Mouse (Mus musculus) mouse embryonic stem cell (cell line): ENCODE data around the gene Sh3d19.

Source experiments
- in situ Hi-C, 2 experiments: fragments of 300-500 bp; cut with MboI; formaldehyde crosslinking; loops; 1 replicate in 1 of 2; 3 replicates in 1 of 2; pipeline ENCODE4 v1.14.3; 2019 to 2020; ENCODE audit warnings: low sequenced_read_pairs in 2 of 2, low pct_unique_long_range_greater_than_20kb in 1 of 2, mixed read lengths in 1 of 2; ENCODE audit not compliant: unreplicated experiment in 1 of 2

Gene Sh3d19

DNA sequence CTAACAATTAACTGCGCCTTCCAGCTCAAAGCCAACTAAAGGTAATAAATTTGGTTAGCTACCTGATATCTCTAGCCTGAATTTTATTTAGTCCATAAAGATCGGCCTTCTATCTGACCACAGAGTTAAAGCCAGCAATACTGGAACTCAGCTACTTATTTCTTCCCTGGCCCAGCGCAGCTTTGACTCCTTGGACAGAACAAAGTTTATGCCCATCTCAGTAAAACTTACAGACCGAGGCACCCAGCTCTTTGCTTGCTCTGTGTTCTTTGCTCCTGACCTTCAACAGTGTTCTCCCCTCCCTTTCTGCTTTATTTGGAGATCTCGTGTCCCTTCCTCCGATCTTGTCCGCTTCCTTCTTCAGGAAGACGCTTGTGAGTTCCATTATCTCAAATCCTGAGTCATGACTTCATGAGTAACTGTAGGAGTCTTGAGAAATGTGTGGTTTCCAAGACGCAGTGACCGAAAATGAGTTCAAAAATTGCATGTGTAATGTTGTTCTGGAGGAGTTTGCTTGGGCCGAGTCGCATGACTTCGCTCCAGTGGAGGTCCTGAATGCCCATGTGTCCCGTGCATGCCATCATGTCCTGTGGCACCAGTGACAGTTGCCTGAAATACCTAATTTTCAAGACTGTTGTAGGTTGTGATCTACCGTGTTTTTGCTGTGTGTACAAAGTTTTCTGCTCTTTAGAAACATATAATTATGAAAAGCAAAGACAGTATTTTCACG is 50.2 kb downstream of the Sh3d19 start:
- in situ Hi-C loops: no loop called here

DNA sequence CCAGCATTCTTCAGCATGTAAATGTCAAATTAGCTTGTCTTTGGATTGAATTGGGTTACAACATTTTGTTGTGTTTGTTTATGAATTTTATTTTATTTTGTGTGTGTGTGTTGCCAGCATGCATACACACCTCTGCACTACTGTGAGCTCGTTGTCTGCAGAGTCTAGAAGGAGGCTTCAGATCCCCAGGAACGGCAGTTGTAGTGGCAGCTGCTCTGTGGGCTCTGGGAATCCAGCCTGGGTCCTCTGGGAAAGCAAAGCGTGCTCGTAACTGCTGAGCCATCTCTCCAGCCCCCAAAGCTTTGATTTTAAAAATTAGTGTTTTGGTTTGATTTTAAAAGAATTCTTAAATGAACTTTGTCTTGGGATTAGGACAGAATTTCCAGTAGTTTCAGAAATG is 50.7 kb downstream of the Sh3d19 start:
- in situ Hi-C loops: no loop called here

DNA sequence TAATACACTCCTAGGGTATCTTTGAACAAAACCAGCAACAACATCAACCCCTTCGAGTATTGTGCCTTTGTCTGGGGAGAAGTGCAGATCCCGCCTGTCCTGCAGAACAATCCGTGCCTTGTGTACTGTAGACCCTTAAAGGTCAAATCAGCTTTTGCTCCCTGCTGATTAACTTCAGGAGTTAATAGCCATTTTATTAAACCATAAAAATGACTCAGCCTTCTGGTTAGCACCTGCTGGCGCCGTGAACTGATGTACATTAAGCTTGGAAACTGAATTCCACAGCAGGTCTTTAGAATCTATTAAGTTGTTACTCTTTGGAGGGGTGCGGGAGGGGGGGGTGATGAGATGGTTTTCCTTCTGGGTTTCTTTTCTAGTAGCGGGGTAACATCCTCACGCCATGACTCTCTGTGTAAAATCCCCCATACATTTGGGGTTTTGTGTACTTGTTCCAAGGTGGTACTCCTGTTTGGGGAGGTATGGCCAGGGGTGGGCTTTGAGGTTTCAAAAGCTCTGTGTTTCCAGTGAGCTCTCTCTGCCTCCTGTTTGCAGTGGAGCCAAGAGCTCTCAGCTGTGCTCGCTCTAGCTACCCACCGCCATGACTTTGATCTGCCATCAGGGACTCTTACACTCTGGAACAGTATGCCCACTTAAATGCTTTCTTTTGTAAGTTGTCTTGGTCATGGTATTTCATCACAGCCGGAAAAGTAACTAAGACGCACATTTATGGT is 53.3 kb downstream of the Sh3d19 start:
- in situ Hi-C loops: no loop called here

DNA sequence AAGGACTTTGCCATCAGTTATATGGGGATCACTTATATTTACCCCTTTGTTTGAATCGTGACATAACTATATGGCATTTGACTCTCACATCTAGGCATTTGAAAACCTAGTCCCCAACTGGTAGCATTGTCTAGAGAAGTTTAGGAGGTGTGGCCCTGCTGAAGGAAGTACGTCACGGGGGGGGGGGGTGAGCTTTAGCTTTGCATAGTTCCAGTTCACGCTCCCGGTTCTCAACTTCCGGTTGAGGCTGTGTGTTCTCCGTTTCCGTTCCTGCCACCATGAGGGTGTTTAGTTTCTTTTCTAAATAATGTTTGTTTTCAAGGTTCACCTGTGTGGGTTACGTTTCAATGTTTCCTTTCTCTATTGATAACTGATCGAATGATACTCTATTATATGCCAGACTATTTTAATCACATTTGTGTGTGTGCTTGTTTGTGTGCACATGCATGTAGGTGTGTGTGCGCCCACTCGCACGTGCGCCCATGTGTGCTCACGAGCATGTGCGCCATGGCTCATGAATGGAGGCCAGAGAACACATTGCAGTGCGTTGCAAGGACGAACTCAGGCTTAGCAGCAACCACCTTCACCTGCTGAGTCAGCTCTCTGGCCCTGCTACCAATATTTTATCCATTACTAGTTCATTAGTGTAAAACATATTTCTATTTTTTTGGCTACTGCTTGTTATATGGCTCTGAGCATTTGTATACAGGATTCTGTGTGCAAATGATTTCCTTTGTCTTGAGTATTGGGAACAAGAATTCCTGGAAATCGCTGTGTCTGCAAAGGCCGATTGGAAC is 54.6 kb downstream of the Sh3d19 start:
- in situ Hi-C loops: no loop called here

DNA sequence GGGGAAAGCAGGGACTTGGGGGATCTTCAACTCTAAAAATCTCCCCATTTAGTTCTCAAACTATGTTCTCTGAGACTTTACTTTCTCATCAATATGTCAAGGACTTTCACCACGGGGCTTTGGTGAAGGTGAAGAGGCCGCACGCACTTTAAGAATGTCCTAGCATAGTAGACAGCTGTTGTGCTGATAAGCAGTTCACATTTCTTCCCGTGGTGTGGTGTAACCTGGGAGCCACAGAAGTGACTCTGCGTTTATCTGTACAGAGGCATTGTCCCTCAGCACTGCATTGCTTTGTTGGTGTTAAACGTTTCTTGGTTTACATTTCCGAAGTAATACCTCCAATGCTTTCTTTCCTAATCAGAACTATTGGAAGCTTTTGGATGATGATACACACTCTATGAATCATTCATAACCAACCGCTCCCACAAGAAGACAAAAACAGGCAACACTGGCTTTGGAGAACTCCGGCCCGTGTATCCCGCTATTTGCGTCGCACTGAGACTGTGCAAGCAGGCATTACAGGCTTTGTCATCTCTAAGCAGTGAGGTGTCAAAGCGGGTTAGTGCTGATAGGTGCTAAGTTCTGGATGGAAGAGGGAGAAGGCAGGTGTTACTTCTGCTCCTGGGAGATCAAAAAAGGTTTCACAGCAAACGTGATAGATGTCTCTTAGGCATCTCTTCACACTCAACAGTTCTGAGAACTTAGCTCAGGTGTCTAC is 57.9 kb downstream of the Sh3d19 start:
- in situ Hi-C loops: no loop called here

DNA sequence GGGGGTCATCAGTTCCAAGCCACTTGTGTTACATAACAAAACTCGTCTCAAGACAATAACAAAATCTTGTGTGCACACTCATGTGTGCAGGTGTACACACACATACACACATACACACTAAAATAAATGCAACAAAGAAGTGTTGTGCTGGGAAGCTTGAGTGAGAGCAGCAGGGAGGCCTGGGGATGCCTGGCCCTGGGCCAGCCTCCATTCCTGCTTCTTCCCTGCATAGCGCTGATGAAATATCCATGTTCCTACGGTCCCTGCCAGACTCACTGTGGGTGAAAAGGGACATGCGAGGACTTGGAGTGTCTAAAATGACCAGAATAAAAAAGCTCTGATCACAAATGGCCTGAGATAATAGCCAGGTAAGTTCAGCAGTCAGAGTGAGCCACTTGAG is 59.7 kb downstream of the Sh3d19 start:
- in situ Hi-C loops: no loop called here

DNA sequence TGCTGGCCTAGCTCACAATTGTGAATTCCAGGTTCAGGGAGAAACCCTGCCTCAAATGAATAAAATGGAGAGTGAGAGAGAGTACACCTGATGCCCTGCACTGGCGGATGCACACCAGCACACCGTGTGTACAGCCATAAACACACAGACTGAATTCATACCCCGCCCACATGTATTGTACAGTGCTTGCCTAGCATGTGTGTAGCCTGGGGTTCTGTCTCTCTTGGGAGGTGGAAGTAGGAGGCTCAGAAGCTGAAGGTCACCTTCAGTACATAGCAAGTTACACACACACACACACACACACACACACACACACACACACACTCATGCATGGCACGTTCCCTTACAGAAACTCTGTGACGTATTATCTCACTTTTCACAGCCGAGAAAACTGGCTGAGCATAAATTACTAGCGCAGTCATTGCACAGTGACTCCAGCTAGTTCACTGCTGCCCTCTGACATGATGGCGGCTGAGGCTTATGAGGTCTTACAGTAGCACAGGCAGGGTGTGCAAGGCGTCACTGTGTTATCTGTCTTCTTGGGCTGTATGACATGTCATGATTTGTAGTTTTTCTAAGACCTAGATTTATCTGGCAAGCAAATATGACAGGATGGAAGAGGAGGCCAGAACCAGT is 62.7 kb downstream of the Sh3d19 start:
- in situ Hi-C loops: no loop called here

DNA sequence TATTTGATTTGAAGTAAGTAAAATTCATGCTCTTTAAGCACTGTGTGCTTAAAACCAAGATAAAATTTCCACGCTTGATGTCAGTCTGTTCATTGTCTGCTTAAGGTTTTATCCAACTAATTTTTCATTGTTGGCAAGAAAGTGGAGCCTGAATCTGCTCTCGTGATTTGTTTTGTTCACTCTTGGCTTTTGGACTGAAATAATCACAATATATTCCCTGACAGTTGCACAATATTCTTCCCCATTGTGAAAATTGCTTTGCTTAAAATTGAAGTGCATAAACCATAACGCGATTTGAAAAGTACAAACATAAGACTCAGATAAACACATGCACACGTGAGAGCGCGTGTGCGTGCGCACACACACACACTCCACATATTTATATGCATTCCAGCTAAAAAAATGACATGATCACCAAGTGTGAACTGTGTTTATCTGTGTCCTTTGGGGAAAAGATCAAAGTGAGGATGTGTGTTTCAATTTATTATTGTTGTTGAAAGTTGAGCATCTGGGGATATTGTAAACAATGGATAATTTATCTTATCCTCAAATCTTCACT is 67.1 kb downstream of the Sh3d19 start:
- in situ Hi-C loops: no loop called here

DNA sequence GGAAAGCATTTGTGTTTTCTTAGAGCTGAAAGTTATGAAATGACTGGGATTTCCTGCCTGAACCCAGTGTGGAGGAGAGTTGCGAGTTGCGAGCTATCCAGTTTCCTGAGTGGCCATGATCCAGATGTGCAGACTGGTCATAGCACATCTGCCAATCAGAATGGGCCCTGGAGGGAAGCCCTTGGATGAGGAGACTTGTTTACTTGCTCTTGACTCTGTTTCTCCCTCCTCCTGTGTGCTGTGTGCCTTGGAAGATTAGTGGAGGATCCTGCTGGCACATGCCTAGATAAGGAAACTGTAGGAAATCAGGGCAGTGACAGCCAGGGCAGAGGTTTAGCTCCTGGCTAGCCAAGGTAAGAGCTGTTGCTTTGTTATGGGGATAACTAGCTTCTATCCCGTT is 67.7 kb downstream of the Sh3d19 start:
- in situ Hi-C loops: no loop called here

DNA sequence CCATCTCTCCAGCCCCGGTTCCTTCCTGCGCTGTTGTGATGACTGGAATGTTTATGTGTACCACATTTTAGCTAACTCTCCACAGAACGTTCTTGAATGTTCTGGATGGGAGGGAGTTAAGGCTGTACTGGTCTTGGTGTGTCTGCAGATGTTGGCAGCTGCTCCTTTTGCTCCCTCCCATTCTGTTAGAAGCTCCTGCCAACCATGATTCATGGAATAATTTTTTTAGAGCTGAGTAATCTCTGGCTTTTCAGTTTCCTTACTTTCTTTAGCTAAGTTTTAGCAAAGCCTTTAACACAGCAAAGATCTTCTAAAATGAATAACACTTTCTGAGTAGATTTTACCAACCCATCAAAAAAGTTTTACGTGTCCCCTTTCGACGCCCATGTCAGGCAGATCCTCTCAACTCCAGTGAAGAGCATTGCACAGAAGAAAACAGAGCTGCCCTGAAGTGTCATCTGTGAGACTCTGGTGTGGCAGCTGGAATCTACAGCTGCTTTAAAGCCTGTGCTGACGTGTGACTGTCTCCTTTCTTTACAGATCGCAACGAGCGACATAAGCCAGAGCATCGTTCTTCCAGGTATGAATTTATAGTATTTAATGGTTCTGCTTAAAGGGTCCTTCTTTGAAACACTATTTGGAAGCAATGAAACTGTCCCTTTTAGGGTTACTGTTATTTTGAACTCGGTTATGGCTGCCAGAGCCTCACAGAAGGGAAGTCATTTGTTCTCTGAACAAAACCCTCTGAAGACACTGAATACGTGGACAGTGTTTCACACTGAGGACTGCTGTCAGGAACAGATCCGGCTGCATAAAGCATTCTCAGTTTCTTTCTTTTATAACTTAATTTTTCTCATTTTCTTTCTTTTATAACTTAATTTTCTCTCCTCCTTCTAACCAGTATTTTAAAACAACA is 69.6 kb downstream of the Sh3d19 start:
- in situ Hi-C loops: no loop called here

DNA sequence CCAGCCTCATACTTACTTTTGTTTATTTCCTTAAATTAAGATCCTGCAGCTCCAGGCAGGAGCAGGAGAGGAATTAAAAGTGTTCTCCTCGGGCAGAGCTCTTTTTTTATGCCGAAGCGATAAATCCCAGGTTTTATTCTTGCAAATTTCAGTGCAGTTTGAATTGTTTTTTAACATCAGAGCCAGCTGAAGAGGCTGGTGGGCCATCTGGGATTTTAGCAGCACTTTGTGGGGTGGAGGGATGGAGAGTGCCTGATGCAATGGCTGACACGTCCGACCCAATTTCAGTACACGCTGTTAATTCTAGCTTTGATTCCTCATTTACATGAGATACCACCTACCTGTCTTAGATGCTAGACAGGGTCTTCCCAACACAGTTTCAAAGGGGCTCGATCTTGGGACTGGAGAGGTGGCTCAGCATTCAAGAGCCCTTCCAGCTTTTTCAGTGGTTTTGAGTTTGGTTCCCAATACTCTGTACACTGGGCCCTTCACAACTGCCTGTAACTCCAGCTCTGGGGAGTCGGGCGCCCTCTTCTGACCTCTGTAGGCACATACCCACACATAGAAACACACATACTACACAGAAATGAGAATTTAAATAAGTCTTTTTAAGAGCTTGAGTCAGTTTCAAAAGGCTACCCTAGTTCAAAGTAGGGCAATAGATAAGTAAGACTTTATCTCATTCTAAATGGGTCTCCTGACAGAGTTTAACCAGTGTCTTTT is 76.9 kb downstream of the Sh3d19 start:
- in situ Hi-C loops: no loop called here

DNA sequence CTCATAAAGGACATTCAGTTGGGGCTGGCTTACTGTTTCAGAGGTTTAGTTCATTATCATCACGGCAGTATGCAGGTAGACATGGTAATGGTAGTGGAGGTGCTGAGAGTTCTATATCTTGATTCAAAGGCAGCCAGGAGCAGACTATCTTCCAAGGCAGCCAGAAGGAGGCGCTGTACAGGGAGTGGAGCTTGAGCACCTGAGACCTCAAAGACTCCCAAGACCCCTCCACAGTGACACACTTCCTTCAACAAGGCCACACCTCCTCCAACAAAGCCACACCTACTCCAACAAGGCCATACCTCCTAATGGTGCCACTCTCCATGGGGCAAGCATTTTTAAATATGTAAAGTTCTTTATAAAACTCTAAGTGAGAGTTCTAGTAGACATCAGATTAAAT is 78.1 kb downstream of the Sh3d19 start:
- in situ Hi-C loops: no loop called here

DNA sequence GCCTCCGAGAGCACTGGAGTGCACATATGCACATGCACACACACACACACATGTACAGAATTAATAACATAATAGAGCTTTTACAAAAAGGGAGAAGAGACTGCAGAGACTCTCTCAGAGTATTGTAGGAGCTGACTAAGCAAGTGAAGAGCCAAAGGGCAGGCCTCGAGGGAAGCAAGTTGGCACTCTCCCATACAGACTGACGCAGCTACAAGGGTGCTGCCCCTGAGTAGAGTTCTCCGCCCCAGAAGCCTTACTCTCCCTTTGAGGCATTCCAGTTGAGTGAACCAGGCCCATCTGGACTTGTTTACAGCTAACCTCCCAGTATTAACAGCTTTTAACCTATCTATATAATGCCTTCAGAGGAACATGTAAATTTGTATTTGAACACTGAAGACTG is 85.8 kb downstream of the Sh3d19 start:
- in situ Hi-C loops: no loop called here

DNA sequence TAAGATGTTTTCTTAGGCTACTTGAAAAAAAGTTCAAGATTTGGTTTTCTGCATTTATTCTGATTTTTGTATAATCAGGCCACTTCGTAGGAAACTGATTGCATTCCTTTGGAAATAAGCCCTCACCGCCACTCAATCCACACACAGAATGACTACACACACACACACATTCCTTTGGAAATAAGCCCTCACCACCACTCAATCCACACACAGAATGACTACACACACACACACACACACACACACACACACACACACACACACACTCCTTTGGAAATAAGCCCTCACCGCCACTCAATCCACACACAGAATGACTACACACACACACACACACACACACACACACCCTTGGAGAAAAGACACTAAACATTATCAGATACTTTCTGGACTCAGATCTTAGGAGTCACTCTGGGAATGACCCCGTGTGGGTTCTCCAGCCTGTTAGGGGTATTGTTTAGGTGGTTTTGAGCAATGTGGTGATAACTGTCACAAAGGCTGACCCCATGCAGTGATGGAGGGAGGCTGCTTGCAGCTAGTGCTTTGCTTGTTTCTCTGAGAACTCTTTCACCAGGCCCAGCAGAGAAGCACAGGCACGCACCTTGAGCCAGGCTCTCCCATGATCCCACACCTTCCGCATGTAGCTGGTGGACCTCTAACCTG is 86.7 kb downstream of the Sh3d19 start:
- in situ Hi-C loops: no loop called here

DNA sequence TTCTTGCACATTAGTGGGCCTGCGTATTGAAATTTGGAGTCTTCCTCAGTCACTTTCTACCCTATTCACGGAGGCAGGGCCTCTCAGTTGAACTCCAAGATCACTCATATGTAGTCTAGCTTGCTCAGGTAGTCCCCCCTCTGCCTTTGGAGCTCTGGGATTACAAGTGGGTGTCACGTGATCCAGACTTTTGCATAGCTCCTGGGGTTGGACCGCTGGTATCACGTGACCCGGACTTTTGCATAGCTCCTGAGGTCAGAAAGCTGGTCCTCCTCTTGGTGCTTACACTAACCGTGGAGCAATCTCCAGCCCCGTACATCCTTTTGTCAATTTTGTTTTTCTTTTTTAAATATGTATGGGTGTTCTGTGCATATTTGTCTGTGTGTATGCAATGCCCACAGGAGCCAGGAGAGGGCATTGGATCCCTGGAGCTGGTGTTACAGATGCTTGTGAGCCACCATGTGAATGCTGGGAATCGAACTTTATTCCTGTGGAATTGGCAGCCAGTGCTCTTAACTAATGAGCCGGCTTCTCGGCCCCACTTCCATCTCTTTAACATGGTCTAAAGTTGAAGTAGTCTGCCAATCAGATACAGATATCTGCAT is 98.8 kb downstream of the Sh3d19 start:
- in situ Hi-C loops: no loop called here

DNA sequence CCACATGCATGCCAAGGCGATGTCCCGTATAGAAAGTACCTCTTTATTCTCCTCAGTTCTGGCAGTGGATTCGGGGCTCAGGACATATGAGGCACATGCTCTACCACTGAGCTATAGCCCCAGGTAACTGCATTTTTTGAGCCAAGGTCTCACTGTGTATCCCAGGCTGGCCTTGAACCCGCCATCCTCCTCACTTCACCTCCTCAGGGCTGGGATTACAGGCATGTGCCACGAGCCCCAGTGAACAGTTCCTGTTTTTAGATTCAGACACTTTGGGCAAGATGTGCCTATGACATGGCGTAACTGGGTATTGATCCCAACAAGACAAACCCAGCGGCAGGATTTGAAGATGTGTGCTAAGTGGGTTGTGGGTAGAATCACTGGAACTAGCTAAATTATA is 99.9 kb downstream of the Sh3d19 start:
- in situ Hi-C loops: no loop called here
